Mouse (Mus musculus) lung, adult 18-20 months (tissue): Measurements from ENCODE around the gene Fkbp10.

ENCODE experiments used
- DNase-seq, 2 experiments: peaks; one replicate each; pipeline ENCODE4 v3.0.0; 2022; ENCODE audit warnings: mixed read lengths in 2 of 2

The Fkbp10 gene

GRCm38 (mm10) chr11:100414914-100415822 lies at the start of gene Fkbp10:
Gene Fkbp10 (plus strand): TSS chr11:100415697.
- peak; percentile 46 to 60 for DNase-seq

GRCm38 (mm10) chr11:100369145-100369544 lies 46.4 kb upstream of the Fkbp10 start:
- DNase-seq, result no peak

GRCm38 (mm10) chr11:100369822-100370221 lies 45.7 kb upstream of the Fkbp10 start:
- DNase-seq, result no peak

- DNase-seq, result no peak
These were observed 43.4 kb upstream of the Fkbp10 start for GRCm38 (mm10) chr11:100371981-100372558.

- DNase-seq, result no peak
These were observed 40.4 kb upstream of the Fkbp10 start for GRCm38 (mm10) chr11:100375127-100375526.

- DNase-seq, result no peak
These were observed 39.5 kb upstream of the Fkbp10 start for GRCm38 (mm10) chr11:100376005-100376404.

- DNase-seq, result no peak
These were observed 38.6 kb upstream of the Fkbp10 start for GRCm38 (mm10) chr11:100376746-100377389.

GRCm38 (mm10) chr11:100377989-100378388 lies 37.5 kb upstream of the Fkbp10 start:
- no peak for DNase-seq

GRCm38 (mm10) chr11:100378446-100378845 lies 37.1 kb upstream of the Fkbp10 start:
- no peak for DNase-seq

- DNase-seq, result no peak
These were observed 36.2 kb upstream of the Fkbp10 start for GRCm38 (mm10) chr11:100379311-100379710.

GRCm38 (mm10) chr11:100382682-100383081 lies 32.8 kb upstream of the Fkbp10 start:
- DNase-seq, result no peak

- no peak for DNase-seq
These were observed 30.5 kb upstream of the Fkbp10 start for GRCm38 (mm10) chr11:100385016-100385415.

- DNase-seq, result peak; percentile 80 to 88
These were observed 28.9 kb upstream of the Fkbp10 start for GRCm38 (mm10) chr11:100386586-100386985.

- DNase-seq, result no peak
These were observed 28.4 kb upstream of the Fkbp10 start for GRCm38 (mm10) chr11:100387111-100387510.

- DNase-seq, result peak; percentile 73 to 84
These were observed 27.7 kb upstream of the Fkbp10 start for GRCm38 (mm10) chr11:100387589-100388375.

- peak; percentile 84 to 88 for DNase-seq
These were observed 26.9 kb upstream of the Fkbp10 start for GRCm38 (mm10) chr11:100388588-100388987.

- peak; percentile 83 to 90 for DNase-seq
These were observed 25.5 kb upstream of the Fkbp10 start for GRCm38 (mm10) chr11:100389931-100390445.

- DNase-seq, result peak; percentile 90 to 94
These were observed 24.2 kb upstream of the Fkbp10 start for GRCm38 (mm10) chr11:100391081-100391883.

GRCm38 (mm10) chr11:100391884-100392345 lies 23.6 kb upstream of the Fkbp10 start:
- no peak for DNase-seq

GRCm38 (mm10) chr11:100392958-100393357 lies 22.5 kb upstream of the Fkbp10 start:
- DNase-seq, result no peak

GRCm38 (mm10) chr11:100393733-100394132 lies 21.8 kb upstream of the Fkbp10 start:
- DNase-seq, result peak in 1 of 2 experiments; percentile 50
